Mouse (Mus musculus) E14TG2a.4 (cell line): ENCODE data around the gene Nsrp1.

ENCODE experiments used
- CTCF ChIP-seq: conservative IDR thresholded peaks from 2 replicates; pipeline ENCODE4 v1.5.1; 2014; ENCODE audit warnings: low read length
- POU5F1 ChIP-seq: IDR thresholded peaks from 2 replicates; pipeline ENCODE4 v1.6.1; 2014; ENCODE audit warnings: low read length, borderline replicate concordance

- TF ChIP-seq CTCF = peak; percentile 81
- TF ChIP-seq POU5F1 = no peak
These were observed 22.1 kb upstream of the Nsrp1 start for GRCm38 (mm10) chr11:77100137-77100937.
